Mouse (Mus musculus): ENCODE measurements around the gene Paics.
"Not testable (repeated sequence)": the region's sequence is repeated elsewhere in the genome, so short reads cannot be mapped to it uniquely, and the experiment has no call there.

The Paics gene

DNA sequence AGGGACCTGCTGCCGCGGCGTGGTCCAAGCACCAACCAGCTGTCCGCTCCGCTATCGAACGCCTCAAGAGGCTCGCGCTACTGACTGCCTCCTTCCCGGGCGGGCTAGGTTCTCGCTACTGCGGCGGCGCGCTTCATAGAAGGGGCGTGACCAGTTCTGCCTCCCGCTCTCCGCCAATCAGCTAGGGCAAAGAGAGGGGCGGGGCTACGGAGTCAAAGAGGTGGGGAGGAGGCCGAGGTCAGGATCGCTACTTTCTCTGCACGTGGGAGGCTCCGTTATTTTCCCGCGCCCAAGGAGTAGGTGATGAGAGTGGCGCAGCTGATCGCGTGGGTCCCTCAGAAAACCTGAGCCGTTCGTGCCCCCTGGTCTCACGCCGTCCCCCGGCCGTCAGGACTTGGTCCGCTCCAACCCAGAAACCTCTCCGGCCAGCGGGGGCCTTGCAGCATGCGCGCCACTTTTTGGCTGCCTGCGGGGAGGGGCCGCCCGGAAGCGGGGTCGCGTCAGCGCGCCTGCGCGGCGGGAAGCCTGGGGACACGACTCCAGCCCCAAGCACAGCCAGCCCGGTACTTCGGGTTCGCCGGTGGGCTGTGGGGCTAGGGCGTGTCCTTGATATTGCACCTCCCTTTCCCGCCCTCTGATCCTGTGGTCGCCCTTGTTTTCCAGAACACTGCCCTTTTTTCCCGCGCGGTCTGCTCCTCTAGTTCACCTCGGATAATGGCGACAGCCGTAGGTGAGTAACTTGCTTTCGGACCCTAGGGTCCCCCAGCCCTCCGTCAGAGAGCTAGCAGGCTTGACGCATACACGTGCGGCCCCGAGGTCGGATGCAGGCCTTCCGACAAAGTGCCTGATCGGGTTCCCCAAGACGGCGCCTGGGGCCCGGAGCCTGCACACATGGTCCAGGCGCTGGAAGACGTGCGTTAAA is at the start of gene Paics, which contains the start of gene Ppat:
TSS of gene Paics (plus strand) at position 202 of the 922 bp plus-strand sequence.
TSS of gene Ppat (minus strand) at position 473 of the 922 bp plus-strand sequence.
- DNase-seq (ENCODE audit: low spot score): peak; percentile 99

DNA sequence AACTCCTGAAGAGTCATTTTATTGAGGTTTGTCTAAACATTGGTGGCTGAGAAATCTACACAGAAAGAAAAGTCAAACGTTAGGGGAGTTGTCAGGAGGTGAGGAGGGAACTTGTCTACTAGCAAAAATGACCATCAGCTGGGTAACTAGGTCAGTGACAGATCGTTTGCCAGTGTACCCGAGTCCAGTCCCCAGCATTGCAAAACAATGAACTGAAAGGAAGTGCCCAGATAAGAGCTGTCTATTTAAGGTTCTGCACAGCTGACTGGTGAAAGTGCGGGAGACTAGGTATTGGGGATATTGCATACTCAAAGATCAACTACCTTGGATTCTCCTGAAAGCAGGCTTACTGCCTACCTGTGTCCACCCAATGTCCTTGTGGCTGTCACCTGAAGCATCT is 49.0 kb upstream of the Paics start:
- DNase-seq (ENCODE audit: low spot score): no peak

DNA sequence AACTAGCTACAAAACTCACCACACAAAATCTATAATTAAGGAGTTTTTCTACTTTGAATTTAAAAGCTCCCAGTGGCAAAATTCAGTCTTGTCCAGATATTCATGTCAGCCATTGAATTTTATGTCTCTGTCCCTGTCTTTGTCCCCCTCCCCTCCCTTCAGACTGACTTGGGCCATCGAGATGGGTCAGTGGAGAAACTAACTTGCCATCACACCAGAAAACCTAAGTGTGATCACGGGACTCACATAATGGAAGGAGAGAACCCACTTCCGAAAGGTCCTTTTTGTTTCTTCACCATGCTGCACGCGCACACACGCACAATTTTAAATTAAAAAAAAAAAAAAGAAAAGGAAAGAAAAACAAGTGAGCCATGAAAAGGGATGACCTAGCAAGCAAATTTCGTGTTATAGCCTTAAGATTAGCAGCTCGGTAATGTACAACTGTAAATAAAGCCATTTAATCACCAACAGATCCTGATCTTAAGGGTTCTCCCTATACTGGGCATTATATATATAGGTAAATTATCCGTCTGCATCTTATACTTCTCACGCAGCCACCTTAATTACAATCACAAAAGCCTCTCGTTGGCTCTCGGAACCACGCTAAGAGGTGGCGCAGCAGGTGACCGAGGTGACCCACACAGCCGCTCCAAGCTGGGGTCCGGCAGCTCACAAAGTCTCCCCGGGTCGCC is 46.2 kb upstream of the Paics start:
- no peak for DNase-seq (ENCODE audit: low spot score)

DNA sequence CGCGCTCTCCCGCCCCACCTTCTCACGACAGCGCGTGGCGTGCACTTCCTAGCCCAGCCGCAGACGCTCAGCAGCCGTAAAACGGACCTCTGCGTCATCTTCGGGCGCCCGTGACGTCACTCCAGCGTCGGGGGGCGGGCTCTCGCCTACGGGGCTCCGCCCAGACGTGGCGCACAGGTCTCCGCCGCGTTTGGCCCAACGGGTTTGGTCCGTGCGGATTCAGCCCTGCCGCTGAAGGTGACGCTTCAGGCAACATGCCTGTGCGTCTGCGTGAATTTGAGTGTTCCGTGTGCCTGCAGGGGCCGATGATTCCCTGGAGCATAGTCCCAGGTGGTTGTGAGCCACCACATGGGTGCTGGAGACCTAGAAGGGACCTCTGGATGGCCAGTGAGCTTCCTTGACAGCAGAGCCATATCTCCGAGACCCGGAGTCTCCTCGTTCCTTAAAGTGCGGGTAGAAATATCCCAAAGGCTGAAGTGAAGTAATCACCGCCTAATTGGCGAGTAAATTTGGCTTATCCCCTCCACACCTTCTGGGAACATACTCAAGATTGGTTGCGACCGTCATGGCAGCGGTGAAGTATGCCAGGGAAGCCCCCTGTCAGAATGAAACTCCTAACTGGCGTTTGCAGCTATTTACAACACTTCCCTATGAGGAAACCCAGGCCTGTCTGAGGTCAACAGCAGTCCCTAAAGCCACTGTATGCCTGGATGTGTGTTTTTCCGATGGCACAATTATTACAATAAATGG is 45.5 kb upstream of the Paics start, which contains the start of gene Aasdh:
TSS of gene Aasdh (minus strand) at position 110 of the 750 bp plus-strand sequence.
- DNase-seq (ENCODE audit: low spot score): peak; percentile 96

DNA sequence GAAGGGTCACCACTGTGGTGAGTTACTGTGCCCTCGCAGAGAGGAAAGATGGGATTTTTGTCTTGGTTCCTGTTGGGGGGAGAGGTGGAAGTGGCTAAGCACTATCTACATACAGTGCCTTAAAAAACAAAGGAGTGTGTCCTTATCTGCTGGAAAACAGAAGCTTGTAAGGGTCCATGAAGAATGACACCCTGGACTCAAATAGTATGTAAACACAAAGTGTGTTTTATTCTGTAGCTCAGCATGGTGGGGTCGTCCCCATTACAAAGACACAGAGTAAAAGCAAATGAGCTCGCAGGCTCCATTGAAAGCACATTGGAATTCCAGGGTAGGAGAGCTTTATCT is 45.0 kb upstream of the Paics start:
- no peak for DNase-seq (ENCODE audit: low spot score)

DNA sequence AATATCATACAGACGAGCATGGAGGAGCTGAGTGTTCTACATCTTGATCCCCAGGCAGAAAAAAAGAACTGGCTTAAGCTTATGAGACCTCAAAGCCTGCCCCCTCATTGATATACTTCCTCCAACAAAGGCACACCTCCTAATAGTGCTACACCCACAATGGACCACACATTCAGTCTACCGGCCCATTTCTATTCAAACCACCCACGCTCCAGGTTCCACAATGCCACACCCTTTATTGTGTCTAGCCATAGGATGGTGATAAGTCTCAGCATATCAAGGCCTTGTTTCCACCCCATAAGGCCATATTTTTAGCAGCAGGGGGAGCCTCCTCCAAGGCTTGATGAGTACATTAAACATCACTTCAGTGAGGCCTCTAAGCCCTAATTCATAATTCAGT is 40.3 kb upstream of the Paics start:
- DNase-seq (ENCODE audit: low spot score): no peak

DNA sequence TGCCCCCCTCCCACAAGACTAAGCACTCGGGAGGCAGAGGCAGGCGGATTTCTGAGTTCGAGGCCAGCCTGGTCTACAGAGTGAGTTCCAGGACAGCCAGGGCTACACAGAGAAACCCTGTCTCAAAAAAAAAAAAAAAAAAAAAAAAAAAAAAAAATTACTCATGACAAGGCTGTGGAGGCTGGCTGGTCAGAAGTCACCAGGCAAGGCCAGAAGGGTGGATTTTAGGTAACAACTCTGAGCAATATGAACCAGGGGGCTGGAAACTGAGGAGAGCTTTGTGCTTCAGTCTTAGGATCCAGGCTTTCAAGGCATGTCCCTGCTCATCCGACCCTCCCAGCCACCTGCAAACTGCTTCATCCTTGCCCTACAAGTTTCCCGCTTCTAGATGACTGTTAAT is 38.6 kb upstream of the Paics start:
- not testable (repeated sequence) for DNase-seq (ENCODE audit: low spot score)

DNA sequence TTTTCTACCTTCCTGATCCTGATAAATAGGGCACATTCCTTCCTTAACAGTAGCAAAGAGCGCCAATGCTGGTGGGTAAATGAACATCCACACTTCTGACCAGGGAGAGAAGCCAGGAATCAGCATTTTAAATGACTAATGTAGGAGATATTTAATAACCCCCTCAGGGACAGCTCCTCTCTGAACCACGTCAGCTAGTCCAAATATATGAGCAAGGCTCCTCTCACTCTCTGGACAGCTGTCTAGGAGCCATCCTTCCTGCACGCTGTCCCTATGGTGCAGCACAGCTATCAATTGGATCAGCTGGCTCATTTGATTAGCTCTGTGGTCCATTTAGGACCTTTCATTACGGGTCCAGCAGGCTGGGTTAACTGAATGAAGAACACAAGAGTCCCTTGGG is 28.3 kb upstream of the Paics start:
- DNase-seq (ENCODE audit: low spot score): no peak

DNA sequence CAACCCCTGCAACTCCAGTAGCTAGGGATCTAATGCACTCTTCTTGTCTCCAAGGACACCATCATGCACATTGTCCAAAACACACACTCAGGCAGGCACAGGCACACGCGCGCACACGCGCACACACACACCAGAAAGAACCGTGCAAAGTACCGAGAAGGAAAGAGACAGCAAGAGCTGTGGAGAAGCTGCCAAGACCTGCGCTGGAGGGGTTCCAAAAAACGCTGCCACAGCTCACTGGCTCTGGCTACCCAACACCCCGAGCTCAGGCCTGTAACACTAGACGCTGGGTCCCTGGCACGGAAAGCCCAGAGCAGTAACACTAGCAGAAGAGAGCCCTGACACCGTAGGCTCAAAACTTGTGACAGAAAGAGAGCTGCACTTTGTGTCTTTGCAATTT is 27.7 kb upstream of the Paics start:
- DNase-seq (ENCODE audit: low spot score): no peak

DNA sequence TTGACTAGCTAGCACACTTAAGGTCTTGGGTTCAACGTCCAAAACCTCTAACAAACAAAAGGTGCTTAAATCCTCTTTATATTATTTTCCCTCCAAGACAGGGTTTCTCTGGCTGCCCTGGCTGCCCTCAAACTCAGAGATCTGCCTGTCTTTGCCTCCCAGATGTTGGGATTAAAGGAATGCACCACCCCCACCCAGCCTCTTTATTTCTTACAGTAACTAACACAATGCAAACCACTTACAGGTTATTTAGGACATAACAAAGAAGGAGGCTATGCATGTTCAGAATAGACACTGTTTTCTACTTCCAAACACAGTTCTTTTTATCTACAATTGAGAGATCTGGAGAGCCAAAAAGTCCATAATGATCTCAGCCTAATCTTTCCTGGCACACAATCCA is 26.8 kb upstream of the Paics start:
- no peak for DNase-seq (ENCODE audit: low spot score)

DNA sequence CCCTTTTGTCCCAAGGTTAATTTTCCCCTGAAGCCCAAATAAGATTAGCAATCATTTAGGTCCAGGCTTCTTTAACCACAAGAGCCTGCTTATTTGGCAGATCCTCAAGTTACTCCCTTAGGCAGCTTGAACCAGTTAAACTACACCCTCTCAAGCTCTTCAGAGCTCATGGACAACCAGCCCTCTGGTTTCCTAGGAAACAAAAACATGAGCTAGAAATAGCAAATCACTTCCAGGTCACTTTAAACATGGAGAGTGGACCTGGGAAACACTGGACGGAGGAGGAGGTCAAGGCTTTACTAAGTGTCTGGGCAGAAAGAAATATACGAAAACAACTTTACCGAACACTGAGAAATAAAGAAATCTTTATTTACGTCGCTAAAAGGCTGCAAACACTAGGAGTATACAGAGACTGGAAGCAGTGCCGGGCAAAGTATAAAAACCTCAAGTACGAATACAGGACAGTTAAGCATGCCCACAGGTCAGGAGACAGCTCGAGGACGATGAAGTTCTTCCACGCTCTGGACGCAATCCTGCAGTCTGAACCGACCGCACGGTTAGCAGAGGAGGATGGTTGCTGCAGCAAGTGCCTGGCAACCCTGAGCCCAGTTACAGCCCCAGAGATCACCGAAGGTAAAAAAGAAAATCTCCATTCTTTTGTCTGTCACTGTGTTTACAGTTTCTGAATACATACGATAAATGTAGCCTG is 22.8 kb upstream of the Paics start:
- DNase-seq (ENCODE audit: low spot score): no peak

DNA sequence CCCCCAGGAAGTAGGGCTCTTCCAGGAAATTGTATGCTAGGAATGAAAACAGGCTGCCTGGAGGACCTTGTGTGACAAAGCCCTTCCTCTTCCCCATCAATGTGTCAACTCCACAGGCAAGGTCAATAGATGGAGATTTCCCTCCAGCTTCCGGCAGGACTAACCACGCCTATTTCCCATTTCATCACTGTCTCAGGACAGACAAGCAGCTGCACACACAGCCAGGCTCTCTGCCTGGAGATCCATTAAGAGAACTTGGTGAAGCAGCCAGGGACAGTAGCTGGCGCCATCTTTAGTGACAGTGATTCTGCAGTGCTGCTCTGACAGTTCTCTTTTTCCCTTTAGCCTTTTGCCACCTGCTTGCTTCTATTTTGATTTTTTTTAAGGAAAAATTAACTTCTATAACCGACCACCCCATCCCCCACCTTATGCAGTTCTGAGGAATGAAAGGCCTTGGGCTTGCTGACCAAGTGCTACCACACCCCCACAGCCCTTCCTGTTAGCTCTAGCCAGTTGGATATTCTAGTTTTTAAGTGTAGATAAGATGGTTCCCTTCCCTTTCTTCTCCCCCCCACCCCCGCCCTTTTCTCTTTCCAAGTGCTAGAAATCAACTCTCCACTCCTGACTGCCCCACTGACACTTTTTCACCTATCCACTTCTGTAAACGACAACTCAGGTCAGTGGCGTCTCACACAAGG is 21.8 kb upstream of the Paics start:
- peak; percentile 53 for DNase-seq (ENCODE audit: low spot score)

DNA sequence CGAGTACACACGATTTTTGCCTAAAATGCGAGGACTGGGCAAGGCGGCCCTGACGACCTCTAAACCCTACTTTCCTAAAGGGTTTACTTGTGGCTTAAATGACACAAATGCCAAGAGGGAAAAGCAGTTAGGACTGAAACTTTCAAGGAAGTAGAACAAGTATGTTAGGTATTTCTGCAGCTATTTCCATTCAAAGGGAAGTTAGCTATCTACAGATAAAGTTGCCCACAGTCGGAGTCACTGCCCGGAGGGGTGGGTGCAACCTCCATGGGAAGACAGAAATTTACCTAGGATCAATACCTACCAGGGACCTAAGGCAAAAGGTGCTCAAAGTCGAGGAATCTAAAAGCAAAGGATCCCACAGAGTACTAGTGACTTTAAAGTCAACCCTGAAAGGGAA is 11.4 kb upstream of the Paics start:
- no peak for DNase-seq (ENCODE audit: low spot score)

DNA sequence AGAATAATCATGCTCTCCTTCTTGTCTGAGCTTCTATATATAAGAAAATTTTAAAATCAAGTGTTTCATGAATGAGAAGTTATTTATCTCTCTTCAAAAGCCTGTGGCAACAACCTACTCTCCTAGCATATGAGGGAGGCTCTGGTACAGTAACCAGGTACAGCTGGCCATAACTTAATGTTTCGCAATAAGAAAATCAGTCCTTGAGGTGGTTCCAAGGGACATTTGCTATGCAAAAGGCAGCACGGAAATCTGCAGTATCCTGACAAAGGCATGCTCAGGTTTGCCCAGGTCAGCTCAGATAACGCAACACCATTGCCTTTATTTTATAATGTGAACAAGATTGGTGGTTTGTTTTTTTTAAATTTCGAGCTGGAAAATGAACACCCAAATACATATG is 9.1 kb upstream of the Paics start:
- no peak for DNase-seq (ENCODE audit: low spot score)

DNA sequence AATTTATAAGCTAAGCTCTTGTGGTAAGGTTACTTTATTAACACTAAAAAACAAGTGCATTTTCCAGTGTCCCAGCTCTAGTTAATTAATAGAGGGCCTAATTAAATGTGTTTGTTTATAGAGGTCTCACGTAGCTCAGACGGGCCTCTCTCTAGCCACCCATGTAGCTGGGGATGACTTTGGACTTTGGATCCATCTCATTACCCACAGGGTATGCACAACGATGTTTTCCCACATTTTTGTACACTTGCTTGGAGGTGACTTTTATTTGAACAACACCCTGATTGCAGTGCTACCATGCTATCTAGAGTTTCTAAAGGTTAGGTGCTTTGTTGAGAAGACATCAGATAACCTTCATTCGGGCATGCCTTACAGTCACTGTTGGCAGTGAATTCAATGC is 8.6 kb upstream of the Paics start:
- DNase-seq (ENCODE audit: low spot score): no peak

DNA sequence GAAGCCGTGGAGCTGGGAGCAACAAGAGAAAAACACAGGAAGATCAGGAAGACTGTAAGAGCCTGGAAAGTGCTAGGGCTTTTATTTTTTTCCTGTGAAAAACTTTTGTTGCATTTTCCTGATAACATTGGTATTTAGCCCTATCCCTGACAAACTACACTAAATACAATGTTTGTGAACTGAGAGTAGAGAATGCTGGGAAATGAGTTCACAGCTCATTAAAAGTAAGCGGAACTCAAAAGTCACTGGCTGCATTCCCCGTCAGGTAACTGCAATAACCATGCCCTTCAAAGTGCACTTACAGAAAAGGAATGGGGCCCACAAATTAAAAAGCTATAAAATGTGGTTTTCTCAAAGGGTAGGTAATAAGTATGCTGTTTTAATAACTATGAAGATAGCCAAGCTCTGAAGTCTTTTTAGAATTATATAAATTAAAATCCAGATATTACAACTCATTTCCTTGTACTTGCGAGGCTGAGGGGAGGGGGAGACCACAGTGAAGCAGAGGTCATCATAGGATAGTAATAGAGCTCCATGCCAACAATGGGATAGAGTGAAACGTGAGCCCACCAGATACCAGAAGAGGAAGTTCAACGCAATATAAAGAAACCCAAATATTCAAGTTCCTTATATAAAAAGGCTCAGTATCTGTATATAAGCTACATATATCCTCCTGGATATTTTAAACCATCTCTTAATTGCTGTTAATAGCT is 6.0 kb upstream of the Paics start:
- DNase-seq (ENCODE audit: low spot score): no peak

DNA sequence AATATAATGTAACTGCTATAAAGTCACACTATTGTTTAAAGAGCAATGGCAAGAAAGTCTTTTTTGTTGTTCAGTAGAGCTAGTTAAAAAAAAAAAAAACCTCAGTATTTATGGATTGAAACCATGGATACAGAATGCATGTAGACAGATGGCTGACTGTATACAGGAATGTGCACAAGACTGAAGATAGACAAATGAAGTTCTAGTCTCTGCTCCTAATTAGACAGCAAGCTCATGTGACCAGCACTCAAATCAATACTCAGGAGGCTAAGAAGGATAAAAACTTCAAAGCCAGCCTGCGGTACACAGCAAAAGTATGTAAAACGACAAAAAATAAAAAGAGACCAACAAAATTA is 5.5 kb upstream of the Paics start:
- no peak for DNase-seq (ENCODE audit: low spot score)

DNA sequence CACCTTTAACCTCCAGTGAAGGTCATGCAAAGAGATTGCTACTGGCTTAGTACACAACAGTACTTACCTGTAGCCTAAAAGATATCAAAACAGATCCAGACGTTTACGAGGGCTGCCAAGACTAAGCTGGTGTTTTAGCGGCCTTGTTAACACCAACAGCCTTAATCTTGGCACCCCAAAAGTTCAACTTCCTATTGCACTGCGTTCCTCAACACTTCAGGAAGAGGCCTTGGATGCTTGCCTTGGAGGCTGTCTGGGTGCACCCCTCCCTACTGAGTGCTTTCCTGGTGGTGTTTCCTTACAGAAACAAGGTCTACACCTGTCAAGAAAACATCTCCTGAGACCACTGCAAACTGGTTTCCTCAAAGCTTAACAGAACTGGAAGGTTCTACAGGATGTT is 4.0 kb upstream of the Paics start:
- DNase-seq (ENCODE audit: low spot score): no peak

DNA sequence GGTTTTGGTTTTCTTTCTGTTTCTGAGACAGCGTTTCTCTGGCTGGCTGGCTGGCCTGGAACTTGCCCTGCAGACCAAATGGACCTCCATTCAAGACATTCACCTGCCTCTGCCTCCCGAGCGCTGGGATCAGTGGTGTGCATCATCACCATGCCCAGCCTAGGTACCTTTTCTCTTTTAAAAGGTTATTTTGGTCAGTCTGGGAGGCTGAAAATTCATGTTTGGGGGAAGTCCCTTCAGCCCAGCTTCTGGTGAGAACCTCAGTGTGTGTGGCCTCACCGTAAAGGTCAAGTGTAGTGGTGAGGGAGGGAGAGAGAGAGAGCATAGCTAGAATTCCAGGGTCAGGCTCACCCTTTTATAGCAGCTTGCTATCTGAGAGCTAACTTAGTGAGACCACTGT is 3.3 kb upstream of the Paics start:
- DNase-seq (ENCODE audit: low spot score): no peak

DNA sequence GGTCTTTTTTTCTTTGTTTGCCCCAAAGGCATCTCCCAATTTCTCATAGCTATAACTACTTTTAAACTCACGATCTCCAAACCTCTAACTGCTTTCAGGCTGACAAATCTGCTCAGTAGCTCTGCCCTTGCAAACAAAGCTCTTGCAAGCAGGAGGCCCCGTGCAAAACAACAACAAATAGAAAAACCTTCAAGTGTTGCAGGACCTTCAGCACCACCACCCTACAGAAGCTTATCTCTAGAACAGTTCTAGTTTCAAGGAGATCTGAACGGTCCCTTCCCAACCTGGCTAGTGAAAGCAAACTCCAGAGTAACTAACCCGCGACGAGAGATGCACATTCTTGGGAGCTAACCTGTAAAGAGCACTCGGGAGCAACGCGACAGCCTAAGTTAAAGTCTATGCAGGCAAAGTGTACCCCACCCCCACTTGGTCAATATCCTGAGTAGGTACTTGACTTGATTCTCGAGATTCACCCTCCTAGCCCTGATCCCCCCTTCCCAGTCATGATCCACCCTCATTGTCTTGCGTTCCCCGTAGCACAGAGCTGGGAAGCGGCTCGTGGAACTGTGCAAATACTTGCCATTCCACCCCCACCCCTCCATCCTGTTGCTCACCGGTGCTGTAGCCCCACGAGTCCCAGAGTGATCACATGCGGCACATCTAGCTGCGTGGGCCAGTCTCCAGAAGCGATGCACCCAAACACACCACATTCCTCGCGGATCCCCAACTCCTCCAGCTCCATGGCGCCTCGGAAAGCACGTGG is 583 bp upstream of the Paics start:
- peak; percentile 41 for DNase-seq (ENCODE audit: low spot score)

Measured in embryo, embryonic 10 days (tissue).